Mouse (Mus musculus) thymus, adult 2 months (tissue): ENCODE data around the gene Commd1. TPM values are rescaled to one million over a fixed set of nuclear protein-coding genes. Genes with fewer than 3 reads are reported as not detected.

Experiments
- DNase-seq: peaks from one replicate; pipeline ENCODE4 v3.0.0; 2021
- H3K27ac ChIP-seq: fragments of 200-500 bp; 2 replicates; pipeline ENCODE4 v1.5.1; 2012; ENCODE audit warnings: low read length, control low read depth; ENCODE audit not compliant: control insufficient read depth, insufficient read depth
- H3K27me3 ChIP-seq: fragments of 200-500 bp; 2 replicates; pipeline ENCODE4 v1.6.1; 2012; ENCODE audit warnings: mild to moderate bottlenecking, low read length, moderate library complexity, mixed read lengths; ENCODE audit not compliant: control insufficient read depth, insufficient read depth
- H3K36me3 ChIP-seq: fragments of 200-500 bp; 2 replicates; pipeline ENCODE4 v1.6.1; 2012; ENCODE audit warnings: mild to moderate bottlenecking, low read length, moderate library complexity; ENCODE audit not compliant: control insufficient read depth, insufficient read depth
- H3K4me1 ChIP-seq: fragments of 200-500 bp; replicated peaks from 2 replicates; pipeline ENCODE4 v1.6.1; 2012; ENCODE audit warnings: low read length; ENCODE audit not compliant: control insufficient read depth, insufficient read depth
- H3K4me3 ChIP-seq: fragments of 200-500 bp; 2 replicates; pipeline ENCODE4 v1.5.1; 2012; ENCODE audit warnings: mild to moderate bottlenecking, low read length, control low read depth, moderate library complexity; ENCODE audit not compliant: control insufficient read depth, insufficient read depth
- CTCF ChIP-seq: fragments of 200-500 bp; IDR thresholded peaks from 2 replicates; pipeline ENCODE4 v1.5.1; 2012; ENCODE audit warnings: mild to moderate bottlenecking, control low read depth, low read length, moderate library complexity, borderline replicate concordance; ENCODE audit not compliant: control insufficient read depth, poor library complexity, insufficient read depth; ENCODE audit errors: extremely low read depth
- POLR2A ChIP-seq: fragments of 200-500 bp; IDR thresholded peaks from 2 replicates; pipeline ENCODE4 v1.6.1; 2012; ENCODE audit warnings: mild to moderate bottlenecking, low read length, control low read depth, moderate library complexity; ENCODE audit not compliant: control insufficient read depth, poor library complexity, insufficient read depth; ENCODE audit errors: extremely low read depth
- WGBS: fragments of 180-500 bp; shearing (Covaris S2); methylation state at CpG from one replicate; pipeline ENCODE4 v1.1.7; 2018; 5-methylcytosine and 5-hydroxymethylcytosine counted together
- polyA plus RNA-seq: library from polyadenylated mRNA; depleted of rRNA; stranded (reverse); fragments of >200 nt; gene quantifications from 2 replicates; pipeline ENCODE4 v1.2.3, GENCODE M21; 2012

The Commd1 gene
- polyA plus RNA-seq, 1 experiment: 13.0 TPM

- Histone ChIP-seq H3K27me3 (no peaks in the 10 kb centered on the region), H3K4me3 (peak overlapping the region; percentile 68), H3K36me3 (peaks cover 13% of the 10 kb centered on the region), H3K27ac (no peak overlapping the region), H3K4me1 (peaks cover 7% of the 10 kb centered on the region)
- under 1% methylated on average over 40 of the region's 40 CpGs for WGBS
- TF ChIP-seq POLR2A: no peak
- 0 out of 2 replicates have a peak, but pooled peaks have one; percentile 35 for TF ChIP-seq CTCF
- peak; percentile 69 for DNase-seq
Measured at GRCm38 (mm10) chr11:23008181-23008823, 26.1 kb upstream of the Commd1 start.

- peak; percentile 43 for DNase-seq
- peaks cover 7% of the 10 kb centered on the region for H3K4me1 ChIP-seq
- H3K27me3 ChIP-seq: no peaks in the 10 kb centered on the region
- H3K36me3 ChIP-seq: peaks cover 19% of the 10 kb centered on the region
- TF ChIP-seq CTCF: no peak
- no peak for TF ChIP-seq POLR2A
- WGBS: 2% methylated on average over 22 of the region's 22 CpGs
- H3K4me3 ChIP-seq: peak within 1 kb of the TSS; percentile 68
- H3K27ac ChIP-seq: no peak within 1 kb of the TSS
Measured at GRCm38 (mm10) chr11:23007481-23008180, 25.4 kb upstream of the Commd1 start, which contains the start of gene Fam161a. TSS of gene Fam161a (plus strand) at chr11:23007531.

- Histone ChIP-seq H3K27ac (no peak overlapping the region), H3K4me3 (peak overlapping the region; percentile 16; the same call in 1 of the 2 replicates)
Measured at GRCm38 (mm10) chr11:23007166-23007480, 24.9 kb upstream of the Commd1 start.

GRCm38 (mm10) chr11:23005276-23005675, 23.1 kb upstream of the Commd1 start:
- Histone ChIP-seq H3K4me3 (no peak overlapping the region), H3K27ac (no peak overlapping the region), H3K4me1 (peaks cover 7% of the 10 kb centered on the region), H3K36me3 (peaks cover 43% of the 10 kb centered on the region), H3K27me3 (no peaks in the 10 kb centered on the region)
- WGBS: 92% methylated on average over 1 of the region's 1 CpGs
- no peak for DNase-seq
- TF ChIP-seq CTCF (no peak), POLR2A (no peak)

More at GRCm38 (mm10) chr11:23007166-23007480, 24.9 kb upstream of the Commd1 start:
- H3K4me1 ChIP-seq: peaks cover 7% of the 10 kb centered on the region
- no peaks in the 10 kb centered on the region for H3K27me3 ChIP-seq
- no peak for TF ChIP-seq CTCF
- no peak for TF ChIP-seq POLR2A
- WGBS: 14% methylated on average over 6 of the region's 6 CpGs
- no peak for DNase-seq
- H3K36me3 ChIP-seq: peaks cover 24% of the 10 kb centered on the region

GRCm38 (mm10) chr11:22998308-22998707, 16.1 kb upstream of the Commd1 start:
- TF ChIP-seq POLR2A: no peak
- no peak for TF ChIP-seq CTCF
- peaks cover 100% of the 10 kb centered on the region for H3K36me3 ChIP-seq
- WGBS: 88% methylated on average over 1 of the region's 1 CpGs

GRCm38 (mm10) chr11:22995461-22995860, 13.3 kb upstream of the Commd1 start:
- WGBS: 96% methylated on average over 4 of the region's 4 CpGs
- peaks cover 74% of the 10 kb centered on the region for H3K36me3 ChIP-seq
- peaks cover 7% of the 10 kb centered on the region for H3K4me1 ChIP-seq
- no peak overlapping the region for H3K27ac ChIP-seq
- no peak overlapping the region for H3K4me3 ChIP-seq
- no peak for DNase-seq
- TF ChIP-seq POLR2A (no peak), CTCF (no peak)
- H3K27me3 ChIP-seq: no peaks in the 10 kb centered on the region

More at GRCm38 (mm10) chr11:22998308-22998707, 16.1 kb upstream of the Commd1 start:
- Histone ChIP-seq H3K27me3 (no peaks in the 10 kb centered on the region), H3K4me3 (no peak overlapping the region), H3K4me1 (no peaks in the 10 kb centered on the region), H3K27ac (no peak overlapping the region)
- no peak for DNase-seq
